Mouse (Mus musculus): ENCODE measurements around the gene Gpbp1l1.

Gene Gpbp1l1

DNA sequence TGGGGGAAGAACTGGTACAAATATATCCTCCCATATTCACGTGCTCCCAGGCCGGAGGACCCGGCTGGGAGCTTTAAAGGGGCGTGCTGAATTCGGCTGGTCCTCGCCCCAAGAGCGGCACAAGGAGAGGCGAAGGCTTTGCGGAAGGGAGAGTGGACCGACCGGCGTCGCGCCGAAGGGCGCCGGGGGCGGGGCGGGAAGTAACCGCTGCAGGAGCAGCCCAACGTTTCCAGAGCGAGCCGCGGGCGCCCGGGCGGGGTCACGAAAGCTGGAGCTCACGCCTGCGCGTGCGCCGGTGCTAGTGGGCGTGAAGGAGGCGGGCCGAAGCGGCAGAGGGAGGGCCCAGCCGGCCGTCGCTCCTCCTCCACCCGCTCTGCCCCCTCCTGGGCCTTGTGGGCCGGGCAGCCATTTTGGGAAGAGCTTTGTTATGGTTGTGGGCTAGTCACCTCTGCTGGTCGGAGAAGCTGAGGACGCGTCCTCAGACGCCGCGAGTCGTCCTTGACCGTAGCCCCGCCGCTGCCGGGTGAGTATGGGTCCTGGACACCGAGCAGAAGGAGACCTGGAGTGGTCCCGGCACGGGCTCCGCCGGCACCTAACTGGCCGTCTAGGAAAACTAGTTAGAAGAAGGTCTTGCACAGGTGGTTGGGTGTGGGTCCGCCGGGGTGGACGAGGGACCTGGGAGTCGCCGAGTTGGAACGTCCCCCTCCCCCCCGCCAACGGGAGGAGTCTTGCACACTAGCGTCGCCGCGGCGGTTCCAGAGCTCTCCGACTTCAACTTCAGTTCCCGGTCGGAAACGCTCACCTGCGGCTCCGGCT lies at the start of gene Gpbp1l1:
TSS of gene Gpbp1l1 (plus strand) at position 353 of the 816 bp plus-strand sequence.
- DNase-seq (ENCODE audit: low read depth, low spot score): peak; percentile 96

DNA sequence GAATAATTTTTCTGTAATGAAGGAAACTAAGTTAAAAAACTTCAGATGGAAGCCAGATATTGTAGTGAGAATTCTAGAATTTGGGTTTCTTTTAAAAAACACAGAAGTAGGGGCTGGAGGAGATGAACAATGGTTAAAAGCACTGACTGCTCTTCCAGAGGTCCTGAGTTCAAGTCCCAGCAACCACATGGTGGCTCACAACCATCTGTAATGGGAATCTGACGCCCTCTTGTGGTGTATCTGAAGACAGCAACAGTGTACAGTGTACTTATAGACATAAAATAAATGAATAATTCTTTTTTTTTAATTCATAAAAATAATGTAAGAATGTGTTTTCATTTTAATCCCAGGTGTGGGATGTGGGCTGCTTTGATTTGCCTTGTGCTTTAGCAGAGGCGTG lies 26.3 kb upstream of the Gpbp1l1 start:
- no peak for DNase-seq (ENCODE audit: low read depth, low spot score)

DNA sequence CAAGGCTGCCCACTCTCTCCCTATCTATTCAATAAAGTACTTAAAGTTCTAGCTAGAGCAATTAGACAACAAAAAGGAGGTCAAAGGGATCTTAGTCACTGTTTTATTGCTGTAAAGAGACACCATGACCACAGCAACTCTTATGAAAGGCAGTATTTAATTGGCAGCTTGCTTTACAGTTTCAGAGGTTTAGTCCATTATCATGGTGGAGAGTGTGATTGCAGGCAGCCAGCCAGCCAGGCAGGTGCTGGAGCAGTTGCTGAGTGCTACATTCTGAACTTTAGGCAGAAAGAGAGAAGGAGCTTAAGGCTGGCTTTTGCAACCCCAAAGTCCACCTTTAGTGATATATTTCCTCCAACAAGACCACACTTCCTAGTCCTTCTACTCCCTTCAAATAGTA lies 21.1 kb upstream of the Gpbp1l1 start:
- DNase-seq (ENCODE audit: low read depth, low spot score): no peak

DNA sequence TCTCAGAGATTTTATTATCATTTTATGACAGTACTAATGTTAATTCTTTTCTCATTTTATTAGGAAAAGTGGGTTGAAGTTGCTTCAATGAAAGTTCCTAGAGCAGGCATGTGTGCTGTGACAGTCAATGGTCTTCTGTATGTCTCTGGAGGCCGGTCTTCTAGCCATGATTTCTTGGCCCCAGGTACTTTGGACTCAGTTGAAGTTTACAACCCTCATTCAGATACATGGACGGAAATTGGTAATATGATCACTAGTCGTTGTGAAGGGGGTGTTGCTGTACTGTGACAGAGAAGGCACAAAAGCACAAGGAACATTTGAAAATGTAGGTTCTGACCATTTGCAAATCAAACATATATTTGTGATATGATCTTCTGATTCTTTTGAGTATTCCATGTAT lies 19.7 kb upstream of the Gpbp1l1 start:
- no peak for DNase-seq (ENCODE audit: low read depth, low spot score)

DNA sequence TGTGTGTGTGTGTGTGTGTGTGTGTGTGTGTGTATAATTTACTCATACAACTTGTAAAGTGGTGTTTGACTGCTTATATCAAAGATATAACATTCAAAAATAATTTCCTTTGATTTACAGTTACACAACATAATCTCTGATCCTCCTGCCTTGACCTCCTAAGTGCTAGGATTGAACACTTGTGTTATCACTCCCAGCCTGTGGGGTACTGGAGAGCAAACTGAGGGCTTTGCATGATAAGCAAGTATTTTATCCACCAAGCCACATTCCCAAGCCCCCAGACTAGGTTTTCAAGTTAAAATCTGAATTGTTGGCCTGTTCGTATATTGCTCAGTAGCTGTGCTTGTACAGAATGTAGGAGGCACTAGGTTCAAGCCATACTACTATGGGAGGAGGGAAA lies 7.0 kb upstream of the Gpbp1l1 start:
- DNase-seq (ENCODE audit: low read depth, low spot score): no peak

DNA sequence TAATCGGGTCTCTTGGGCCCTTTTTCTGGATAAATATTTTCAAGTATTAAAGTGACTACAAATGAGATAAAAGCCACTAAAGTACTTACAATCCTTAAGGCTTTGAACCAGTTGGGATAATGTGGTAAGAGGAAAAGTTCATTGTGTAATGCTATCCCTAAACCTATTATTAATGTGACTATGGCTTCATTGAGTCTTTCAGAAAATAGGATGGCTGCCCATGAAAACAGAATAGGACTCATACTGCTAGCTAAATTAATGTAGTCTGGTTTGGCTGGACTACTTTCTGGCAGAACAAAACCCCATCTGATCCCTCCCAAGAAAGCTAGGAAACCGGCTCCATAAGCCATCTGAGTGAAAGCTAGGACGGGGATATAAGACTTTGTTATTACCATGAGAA lies 4.4 kb upstream of the Gpbp1l1 start:
- DNase-seq (ENCODE audit: low read depth, low spot score): no peak

DNA sequence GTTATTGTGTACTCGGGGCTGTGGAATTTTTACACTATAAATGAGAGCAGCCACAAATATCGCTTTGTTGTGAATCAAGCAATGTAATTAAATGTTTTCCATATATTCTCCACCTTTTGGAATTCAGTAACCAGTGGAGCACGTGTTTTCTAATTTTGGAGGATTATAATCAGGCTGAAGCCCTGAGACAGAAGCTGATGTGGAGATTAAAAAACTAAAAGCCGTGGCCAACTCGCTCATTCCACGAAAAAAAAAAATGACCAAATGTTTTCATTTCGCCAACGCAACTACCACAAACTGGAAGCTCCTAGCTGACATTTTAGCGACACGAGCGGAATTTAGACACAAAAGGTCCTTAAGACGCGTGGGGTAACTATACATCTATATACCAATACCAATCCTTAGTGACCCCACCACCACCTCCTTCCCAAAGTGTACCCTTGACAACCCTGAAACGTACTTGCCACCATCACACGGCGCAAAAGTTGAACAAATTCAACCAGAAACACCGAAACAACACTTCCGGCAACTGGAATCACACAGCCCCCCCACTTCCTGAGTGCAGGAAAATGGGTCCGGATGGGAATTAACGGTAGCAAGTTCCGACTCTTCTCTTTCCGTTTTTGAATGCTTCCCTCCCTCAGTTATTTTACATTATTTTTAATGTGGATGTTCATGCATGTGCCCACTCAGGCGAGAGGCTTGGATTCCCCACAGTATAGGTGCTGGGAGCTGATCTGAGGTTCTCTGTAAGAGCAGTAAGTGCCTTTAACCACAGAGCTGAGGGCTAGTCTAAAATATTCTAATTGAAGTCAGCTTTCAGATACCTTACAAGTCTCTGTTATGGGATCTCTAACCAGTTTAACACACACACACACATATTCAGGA lies 1.8 kb upstream of the Gpbp1l1 start, which contains the start of gene Tmem69:
TSS of gene Tmem69 (minus strand) at position 524 of the 888 bp plus-strand sequence.
- peak; percentile 78 for DNase-seq (ENCODE audit: low read depth, low spot score)

DNA sequence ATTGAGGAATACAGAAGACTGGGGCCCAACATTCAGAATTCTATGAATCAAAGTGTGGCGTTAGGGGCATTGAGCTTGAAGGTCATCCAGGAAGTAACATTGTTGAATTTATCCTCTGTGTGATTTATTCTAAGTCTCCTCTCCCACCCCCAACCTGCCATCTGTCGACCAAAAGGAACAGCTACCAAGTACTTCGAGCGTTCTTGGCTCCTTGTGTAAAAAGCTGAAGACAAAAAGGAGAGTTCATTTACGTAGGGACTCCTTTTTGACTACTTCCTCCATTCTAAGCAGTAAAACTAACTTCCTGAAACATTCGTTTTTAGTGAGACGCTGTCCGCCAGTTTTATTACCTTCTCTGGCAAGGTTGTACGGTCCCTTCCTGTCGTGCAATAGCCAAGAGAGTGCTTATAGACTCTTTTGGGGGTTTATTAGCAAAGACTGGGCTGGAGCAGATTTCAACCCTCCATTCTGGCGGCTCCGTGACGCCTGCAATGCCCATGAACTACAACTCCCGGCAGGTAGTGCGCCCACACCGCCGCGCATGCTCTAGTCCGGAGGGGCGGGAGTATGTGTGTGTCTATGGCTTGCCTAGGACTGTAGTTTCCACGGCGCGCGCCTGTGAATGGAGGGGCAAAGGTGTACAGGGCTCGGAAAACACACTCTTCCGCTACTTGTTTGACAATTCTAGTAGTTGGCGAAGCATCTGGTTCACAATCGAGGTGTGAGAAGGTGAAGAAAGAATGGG lies 725 bp upstream of the Gpbp1l1 start:
- DNase-seq (ENCODE audit: low read depth, low spot score): peak; percentile 91

DNA sequence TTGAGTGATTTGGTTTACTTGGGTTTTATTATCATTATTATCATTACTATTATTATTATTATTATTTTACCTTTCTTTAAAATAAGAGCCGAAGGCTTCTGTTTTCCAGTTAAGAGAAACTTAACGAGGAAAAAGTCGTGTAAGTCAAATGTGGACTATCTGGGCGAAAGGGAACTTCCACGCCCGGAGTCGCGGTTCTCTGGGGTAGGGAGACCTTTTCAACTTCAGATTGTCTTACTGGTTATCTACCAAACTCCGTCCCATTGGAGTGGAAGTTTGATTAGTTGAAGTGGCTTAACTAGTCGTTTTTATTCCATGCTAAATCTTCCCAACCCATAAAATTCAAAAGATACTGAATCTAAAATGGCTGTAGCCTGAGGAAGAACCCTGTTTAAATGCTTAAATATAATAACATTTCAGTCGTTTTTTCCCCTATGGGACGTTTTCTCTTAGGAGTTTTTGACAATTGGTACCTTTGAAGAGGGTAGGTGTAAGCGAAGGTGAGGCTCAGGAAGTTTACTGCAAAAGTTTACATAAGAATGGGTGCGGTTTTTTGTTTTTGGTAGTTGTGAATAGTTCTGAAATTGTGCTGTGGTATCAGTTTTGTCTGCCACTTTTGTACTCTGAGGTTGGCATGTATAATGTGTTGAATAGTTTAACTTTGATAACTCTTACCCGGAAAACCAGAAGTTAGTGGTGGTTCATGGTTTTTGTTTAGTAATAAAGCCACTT lies 859 bp downstream of the Gpbp1l1 start:
- DNase-seq (ENCODE audit: low read depth, low spot score): no peak

DNA sequence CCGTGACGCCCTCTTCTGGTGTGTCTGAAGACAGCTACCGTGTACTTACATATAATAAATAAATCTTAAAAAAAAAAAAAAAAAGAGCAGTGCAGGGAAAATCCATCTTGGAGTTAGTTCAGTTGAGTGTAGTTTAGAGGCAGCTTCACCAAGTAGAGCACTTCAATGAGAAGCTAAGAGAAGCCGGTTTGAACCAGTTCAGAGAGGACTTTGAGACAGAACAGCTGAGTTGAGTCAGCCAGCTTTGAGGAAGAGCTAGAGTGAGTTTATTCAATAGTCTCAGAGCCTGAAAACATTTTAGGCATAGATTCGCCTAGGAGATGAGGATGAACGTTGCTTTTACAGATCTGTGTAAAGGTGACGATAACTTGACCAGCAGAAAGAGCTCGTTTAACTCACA lies 38.3 kb downstream of the Gpbp1l1 start:
- no peak for DNase-seq (ENCODE audit: low read depth, low spot score)

DNA sequence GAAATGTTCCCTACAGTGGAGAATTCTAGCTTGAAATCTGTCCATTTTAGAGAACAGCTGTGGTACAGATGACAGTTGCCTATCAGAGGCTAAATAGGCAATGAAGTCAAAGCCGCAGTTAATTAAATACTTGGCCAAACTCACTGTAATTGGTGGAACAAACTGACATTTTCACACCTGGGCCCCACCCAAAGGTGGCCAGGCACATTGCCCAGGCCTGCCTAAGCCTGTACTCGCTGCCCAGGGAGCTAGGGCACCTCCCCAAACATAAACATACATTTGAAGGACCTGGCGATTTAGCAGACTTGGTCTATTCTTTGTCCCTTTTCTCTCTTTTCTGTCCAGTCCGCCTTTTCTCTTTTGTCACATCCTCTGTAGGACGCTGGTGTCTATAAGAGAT lies 38.9 kb downstream of the Gpbp1l1 start, which contains the start of gene Ccdc17:
TSS of gene Ccdc17 (plus strand) at position 276 of the 400 bp plus-strand sequence.
- DNase-seq (ENCODE audit: low read depth, low spot score): no peak

DNA sequence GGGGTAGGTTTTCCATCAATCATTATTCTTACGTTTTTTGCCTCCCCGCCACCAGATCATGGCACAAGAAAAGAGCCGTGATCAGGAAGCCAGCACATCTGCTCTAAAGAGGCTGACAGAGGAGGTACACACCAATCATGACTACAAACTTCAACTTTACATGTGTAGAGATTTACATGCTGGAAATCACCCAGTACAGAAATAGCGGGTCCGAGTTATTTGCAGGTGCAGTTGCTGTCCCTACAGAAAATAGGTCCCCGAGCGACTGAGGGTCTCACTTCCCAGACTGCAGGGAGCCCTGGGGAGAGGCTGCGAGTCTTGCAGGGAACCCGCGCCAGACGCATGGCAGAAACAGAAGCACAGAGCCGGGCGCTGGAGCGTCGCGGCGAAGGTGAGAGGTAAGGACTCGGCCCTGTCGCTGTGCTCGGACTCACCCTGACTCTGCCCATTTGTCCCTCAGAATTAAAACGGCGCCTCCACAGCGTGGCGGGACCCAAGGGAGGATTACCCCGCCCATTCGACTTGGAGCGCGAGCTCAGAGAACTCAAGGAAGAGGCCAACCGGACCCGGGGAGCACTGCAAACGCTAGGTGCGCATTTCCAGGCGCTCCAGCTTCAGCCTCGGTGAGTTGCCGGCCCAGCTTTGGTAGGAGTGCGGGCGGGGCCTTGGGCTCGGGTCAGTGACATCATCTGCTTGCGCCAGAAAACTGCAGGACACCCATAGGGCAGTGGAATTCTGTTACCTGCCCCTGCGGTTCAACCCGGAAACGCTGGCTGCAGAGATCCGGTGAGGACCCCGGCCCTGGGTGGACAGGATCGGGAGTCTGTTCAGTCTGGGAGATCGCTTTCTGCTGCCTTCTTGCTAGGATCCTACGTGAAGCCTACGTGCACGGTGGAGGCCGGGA lies 39.8 kb downstream of the Gpbp1l1 start:
- DNase-seq (ENCODE audit: low read depth, low spot score): peak; percentile 93

DNA sequence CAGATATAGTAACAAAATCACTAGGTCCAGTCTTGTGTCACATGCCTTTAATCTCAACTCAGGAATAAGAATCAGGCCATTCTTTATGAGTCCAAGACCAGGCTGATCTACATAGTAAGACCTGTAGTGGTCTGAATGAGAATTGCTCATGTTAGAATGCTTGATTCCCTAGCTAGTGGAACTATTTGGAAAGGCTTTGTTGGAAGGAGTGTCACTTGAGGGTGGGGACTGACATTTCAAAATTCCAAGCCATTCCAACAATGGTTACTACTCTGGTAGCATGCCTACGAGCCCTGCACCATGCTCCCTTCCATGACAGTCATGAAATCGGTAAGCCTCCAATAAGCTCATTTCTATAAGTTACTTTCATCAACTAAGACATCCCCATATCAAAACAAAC lies 55.2 kb downstream of the Gpbp1l1 start:
- no peak for DNase-seq (ENCODE audit: low read depth, low spot score)

DNA sequence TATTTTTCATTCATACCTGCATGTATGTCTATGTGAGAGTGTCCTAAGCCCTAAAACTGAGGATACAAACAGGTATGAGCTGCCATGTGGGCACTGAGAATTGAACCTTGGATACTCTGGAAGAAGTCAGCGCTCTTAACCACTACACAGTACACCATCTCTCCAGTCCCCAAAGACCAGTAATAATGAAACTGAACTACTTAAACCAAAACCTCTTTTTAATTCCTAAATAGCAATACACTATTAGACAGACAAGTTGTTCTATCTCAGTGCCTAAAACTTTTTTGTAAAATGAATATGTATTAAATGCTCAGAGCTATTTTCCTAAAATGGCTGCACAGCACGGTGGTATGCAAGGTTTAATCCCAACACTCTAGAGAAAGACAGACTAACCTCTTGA lies 57.8 kb downstream of the Gpbp1l1 start:
- no peak for DNase-seq (ENCODE audit: low read depth, low spot score)

DNA sequence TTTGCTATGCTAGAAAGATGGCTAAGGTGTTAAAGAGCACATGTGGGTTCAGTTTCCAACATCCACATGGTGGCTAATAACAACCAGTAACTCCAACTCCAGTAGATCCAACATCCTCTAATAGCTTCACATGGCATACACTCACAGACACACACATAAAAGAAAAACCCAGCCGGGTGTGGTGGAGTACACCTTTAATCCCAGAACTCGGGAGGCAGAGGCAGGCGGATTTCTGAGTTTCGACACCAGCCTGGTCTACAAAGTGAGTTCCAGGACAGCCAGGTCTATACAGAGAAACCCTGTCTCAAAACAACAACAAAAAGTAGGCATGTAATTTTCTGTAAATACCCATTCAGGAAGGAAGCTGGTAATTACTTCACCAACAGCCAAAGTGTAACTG lies 67.4 kb downstream of the Gpbp1l1 start:
- DNase-seq (ENCODE audit: low read depth, low spot score): no peak

DNA sequence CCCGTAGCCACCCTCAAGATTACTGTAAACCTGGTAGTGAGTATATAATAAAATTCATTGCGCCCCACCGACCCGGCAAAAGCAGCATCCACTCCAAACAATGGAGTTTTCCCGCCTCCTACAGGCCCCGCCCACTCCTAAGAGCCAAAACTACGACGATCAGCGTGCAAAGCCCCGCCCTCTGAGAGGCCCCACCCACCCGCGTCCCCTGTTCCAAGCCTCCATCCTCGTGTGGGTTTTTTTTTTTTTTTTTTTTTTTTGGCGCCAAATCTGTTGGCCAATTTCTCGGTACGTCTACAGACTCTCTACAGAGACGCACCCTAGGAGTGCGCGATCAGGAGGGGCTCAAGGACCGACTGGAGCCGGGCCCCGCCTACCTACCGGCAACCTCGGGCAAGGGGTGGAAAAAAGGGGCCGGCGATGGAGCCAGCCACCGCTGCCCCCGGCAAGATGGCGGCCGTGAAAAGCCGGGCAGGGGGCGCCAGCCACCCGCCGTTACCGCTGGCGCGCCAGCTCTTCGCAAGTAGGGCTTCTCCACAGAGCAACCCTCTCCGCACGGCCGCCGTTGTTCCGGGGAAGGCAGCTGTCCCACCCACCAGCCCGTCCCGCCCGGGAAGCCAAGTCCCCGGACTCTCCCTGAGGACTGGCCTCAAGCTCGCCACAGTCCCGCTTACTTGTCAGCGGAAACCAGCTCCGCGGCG lies 69.3 kb downstream of the Gpbp1l1 start:
- peak; percentile 95 for DNase-seq (ENCODE audit: low read depth, low spot score)

DNA sequence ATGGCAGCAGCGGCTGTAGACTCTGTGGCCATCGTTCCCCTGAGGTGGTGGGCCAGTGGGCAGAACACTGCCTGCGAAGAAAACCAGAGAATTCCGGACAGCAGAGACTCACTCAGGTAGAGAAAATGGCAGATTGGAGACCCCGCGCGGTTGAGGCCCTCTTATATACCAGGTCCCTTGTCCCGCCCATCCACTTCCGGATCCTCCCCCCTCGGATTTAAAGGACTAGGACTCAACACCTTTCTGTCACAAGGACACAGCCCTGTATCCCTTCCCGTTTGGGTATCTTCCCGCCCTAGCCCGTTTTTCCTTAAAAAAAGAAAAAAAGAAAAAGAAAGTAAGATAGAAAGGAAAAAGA lies 69.9 kb downstream of the Gpbp1l1 start:
- DNase-seq (ENCODE audit: low read depth, low spot score): peak; percentile 93

DNA sequence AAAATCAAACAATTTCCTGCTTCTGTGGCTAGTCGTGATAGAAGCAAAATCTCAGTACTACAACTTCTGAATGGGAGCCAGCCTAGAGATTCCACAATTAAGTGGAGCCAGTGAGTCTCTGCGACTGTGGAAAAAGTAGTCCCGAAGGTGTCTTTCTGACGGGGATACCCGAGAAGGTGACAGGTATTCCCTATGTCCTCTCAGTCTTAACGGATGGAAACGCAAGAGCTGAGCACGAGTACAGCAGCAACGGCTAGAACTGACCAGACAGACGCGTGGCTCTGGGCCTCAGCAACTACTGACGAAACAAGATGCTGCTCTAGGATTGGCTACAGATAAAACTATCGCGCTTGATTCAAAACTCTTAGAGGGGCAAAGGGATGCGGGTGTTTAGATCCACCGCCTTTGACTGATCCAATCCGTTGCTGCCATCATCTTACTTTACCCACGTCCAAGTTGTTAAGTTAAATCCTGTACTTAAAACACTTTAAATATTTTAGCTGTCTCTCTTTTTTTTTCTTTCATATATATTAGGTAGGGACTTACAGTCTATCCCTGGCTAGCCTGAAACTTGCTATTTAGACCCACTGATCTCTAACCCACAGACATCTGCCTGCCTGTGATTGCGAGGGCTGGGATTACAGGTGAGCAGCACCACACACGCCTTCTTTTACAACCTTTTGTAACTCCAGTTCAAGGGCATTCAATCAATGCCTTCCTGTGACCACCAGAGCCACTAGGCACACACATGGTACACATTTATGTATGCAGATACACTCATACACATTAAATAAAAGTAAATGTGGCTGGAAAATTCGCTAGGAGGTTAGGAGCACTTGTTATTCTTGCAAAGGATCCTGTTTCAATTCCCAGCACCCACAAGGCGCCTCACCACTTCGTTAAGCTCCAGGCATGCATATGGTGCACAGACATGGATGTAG lies 70.5 kb downstream of the Gpbp1l1 start, which contains the start of gene Nasp:
TSS of gene Nasp (minus strand) at position 220 of the 941 bp plus-strand sequence.
- peak; percentile 88 for DNase-seq (ENCODE audit: low read depth, low spot score)
